Mouse (Mus musculus) ZHBTc4 (cell line): ENCODE data around the gene Ppfia4.

Experiments
- DNase-seq: peaks from one replicate; pipeline ENCODE4 v3.0.0-alpha.2; 2011; ENCODE audit warnings: low read depth, low spot score

Ppfia4 gene

GRCm38 (mm10) chr1:134332770-134333271 is at the start of gene Ppfia4:
TSS of gene Ppfia4 (minus strand) at chr1:134332928.
- DNase-seq = no peak

- peak; percentile 85 for DNase-seq
Measured at GRCm38 (mm10) chr1:134381795-134382625, 49.3 kb upstream of the Ppfia4 start.

GRCm38 (mm10) chr1:134381051-134381450 is 48.3 kb upstream of the Ppfia4 start:
- DNase-seq = no peak

DNA sequence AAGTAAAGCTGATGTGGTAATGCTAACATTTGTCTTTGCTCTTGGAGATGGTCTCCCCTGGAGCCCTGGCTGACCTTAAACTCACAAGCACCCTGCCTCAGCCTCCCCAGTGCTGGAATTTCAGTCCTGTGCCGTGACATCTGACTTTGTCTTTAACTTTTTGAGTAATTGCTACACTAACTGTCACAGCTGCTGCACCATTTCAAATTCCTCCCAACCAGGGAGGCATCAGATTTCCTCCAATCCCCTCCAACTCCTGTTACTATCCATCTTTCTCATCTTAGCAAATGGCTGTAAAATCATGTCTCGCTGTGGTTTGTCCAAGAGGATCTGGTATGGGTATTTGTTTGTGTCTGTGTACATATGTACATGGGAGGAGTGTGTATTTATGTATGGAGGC is 41.4 kb upstream of the Ppfia4 start:
- no peak for DNase-seq

DNA sequence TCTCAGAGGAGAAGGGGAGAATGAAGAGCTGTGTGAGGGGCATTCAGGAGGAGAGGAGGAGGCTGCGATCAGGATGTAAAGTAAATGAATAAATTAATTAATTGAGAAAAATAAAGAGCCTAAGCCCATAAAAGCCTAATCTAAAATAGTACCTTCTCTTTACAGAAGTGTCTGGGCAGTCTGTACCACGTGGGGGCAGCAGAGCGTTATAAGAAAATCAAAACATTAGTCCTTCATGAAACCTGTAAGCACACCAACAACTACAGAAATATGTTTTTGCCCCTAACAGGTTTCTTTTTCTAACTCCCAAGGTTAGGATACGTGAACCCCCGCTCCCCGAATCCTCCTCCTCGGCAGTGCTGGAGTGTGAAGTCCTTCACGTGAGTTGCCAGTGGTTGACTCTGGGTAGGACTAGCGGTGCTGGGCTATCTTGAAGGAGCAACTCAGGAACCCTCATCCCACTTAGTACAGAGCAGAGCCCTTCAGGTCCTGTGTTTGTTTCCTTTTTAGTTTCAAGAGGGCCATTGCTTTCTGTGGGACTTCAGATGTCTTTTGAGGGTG is 36.1 kb upstream of the Ppfia4 start:
- DNase-seq = peak; percentile 74

GRCm38 (mm10) chr1:134365491-134365890 is 32.8 kb upstream of the Ppfia4 start:
- no peak for DNase-seq

DNA sequence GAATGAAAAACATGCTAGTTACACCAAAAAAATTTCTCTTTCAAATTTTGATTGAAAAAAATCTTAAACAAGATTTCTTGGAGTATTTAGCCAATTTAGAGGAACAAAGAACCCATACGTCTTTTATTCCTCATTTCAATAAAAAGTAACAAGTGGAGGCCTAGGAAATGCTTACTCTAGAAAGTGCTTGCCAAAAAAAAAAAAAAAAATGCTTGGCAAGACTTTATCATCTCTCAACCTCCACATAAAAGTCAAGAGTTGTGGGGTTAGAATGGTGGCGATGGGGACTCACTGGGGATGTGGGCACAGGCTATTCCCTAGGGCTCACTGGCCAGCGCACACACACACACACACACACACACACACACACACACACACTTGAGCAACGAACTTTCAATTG is 30.5 kb upstream of the Ppfia4 start:
- DNase-seq = no peak

- peak; percentile 98 for DNase-seq
Measured at GRCm38 (mm10) chr1:134361857-134362212, 29.1 kb upstream of the Ppfia4 start, which contains the start of gene Tmem183a. TSS of gene Tmem183a (minus strand) at chr1:134361979.

DNA sequence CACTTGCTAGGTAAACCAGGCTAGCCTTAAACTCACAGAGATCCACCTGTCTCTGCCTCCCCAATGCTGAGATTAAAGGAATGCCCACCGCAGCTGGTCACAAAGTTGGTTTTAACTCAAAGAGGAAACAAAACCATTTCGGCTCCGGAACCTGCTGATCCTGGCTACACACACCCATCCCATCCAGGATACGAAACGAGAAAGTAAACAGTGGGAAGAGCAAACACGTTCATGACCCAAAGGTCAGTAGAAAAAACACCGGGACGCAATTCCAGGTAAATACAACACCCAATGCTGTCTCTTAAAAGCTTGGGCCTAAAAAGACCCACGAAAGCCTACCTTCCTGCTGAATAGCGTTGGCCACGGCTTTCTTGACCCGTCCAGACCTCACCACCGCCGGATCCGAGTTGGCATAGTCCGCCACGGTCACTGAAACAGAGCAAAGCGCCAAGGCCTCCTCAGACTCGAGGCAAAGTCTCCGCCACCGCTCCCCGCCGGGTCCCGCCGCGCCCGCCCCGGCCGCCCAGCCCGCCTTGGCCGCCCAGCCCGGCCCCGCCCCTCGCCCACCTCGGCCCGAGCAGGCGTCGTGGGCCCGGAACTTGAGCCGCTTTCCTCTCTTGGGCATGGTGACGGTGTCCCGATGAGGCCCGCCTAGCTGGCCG is 28.6 kb upstream of the Ppfia4 start:
- peak; percentile 21 for DNase-seq

DNA sequence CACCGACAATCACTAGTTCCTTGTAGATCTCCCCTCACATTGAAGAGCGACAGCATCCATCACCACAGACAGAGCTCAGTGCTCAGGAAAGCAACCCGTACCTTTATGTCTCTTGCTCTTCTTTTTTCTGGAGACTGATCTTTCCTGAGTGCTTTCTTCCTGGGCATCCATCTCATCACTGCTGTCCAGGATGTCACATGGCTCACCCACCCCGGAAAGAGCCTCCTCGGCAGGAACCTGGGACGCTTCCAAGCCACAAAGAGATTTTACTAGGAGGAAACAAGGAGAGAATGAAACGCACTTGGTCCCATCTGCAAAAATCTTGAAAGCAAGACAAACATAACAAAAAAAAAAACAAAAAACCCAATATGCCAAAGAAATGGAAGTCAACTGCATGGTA is 27.9 kb upstream of the Ppfia4 start:
- DNase-seq = peak; percentile 37

DNA sequence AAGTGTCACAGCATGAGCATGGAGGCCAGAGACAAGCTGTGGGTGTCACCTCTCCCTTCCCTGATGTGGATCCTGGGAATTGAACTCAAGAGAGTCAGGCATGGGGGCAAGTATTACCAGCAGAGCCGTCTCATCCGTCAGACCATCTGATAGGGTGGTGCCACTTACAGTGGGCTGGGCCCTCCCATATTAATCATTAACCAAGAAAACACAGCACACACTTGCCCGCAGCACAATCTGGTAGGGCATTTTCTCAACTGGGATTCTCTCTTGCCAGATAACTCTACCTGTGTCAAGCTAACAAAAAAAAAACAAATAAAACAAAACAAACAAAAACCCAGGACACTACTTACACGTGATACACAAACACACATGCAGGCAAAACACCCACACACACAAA is 24.7 kb upstream of the Ppfia4 start:
- no peak for DNase-seq

- no peak for DNase-seq
Measured at GRCm38 (mm10) chr1:134353326-134353725, 20.6 kb upstream of the Ppfia4 start.

DNA sequence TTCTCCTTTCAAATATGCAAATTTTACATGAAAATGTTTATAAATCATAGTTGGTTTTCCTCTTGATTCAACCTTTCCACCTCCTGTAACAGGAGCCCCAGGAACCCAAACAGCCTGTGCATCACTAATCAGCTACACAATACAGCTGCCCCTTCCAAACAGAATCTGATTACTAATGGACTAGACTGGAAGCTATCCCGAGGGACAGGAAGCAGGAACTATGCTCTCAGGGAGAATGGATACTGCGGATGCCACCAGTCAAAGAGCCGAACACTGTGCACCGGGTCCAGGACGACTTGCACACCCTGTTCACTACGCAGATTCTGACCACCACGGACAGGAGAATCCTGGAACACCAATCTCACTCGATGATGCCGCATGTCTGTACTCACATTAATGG is 15.1 kb upstream of the Ppfia4 start:
- no peak for DNase-seq

GRCm38 (mm10) chr1:134345075-134345474 is 12.3 kb upstream of the Ppfia4 start:
- no peak for DNase-seq

GRCm38 (mm10) chr1:134344005-134344950 is 11.6 kb upstream of the Ppfia4 start:
- DNase-seq = peak; percentile 98

- DNase-seq = peak; percentile 42
Measured at GRCm38 (mm10) chr1:134343567-134343966, 10.8 kb upstream of the Ppfia4 start.

DNA sequence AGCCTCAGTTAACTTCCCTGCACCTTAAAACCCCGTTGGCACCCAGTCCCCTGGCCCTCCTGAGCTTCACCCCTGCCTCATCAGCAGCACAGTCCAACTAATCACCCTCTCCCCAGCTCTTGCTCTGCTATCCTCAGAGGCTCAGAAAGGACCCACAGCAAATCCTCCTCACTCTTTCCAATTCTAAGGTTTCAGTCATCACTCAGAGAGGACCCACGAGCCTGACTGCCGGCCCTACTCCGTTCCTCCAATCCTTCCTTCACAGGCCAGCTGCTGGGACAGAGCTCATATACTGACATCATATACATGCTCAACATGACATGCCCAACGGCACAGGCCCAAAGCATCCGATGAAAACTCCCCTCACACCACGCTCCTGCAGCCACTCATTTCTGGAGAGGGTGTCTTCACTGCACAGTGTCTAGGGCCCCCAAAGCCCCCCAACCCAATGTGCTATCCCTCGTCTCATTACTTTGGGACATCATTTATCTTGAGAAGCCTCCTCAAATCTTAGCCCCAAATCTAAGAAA is 10.1 kb upstream of the Ppfia4 start:
- DNase-seq = no peak

DNA sequence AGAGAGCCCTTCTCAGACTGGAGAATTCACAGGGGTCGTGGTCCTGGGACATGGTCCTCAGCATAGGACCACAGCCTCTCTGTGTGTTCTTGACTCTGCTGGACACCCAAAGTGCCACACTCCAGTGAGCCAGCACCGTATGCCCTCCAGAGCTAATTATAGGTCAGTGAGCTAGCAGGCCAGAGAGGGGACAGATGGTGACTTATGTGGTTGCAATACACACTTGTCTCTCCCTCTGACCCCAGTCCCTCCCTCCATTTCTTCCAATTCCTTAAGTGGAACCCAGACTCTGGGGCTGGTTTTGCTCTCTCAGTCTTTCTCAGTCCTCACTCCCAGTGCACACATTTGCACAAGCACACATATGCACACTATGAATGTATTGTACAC is 9.5 kb upstream of the Ppfia4 start:
- DNase-seq = no peak

DNA sequence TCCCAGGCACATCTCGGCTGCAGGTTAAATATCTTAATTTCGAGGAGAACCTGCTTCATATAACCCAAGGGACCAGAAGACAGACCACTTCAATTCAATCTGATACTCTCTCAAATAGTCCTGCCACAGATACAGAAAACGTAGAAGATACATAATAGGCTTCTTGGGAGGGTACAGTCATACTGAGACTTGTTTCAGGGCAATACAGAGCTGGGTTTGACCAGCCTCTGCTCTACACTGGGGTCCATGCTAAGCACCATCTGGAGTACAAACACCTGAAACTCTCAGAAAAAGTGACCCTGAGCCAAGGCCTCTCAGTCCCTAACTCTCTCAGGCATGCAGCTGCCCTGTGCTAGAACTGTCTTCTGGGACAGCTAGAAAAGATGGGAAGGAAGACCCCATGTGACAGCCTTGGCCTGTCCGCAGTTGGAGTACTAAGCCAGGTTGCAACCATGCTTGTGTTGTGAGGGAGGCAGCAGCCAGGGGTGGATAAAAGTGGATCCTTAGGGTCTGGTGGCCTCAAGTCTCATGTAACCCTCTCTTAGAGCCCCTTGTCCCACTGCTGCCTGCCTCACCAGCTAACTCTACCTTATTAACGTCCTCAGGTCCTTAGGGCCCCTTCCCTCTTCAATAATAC is 9.0 kb upstream of the Ppfia4 start:
- DNase-seq = no peak

- peak; percentile 87 for DNase-seq
Measured at GRCm38 (mm10) chr1:134339757-134340619, 7.3 kb upstream of the Ppfia4 start.
